Mouse (Mus musculus) midbrain, embryonic 13.5 days (tissue): ENCODE results near the gene Tsc1. TPM values are rescaled to one million over a fixed set of nuclear protein-coding genes. Genes with fewer than 3 reads are reported as not detected.

Experiments
- ATAC-seq: fragments of 200-750 bp; cut with Nextera tagmentation; 2 replicates; pipeline ENCODE4 v1.8.0; 2017; ENCODE audit warnings: mild to moderate bottlenecking, moderate TSS enrichment, moderate library complexity
- H3K27ac ChIP-seq: fragments of 300-500 bp; sonication (generic); 2 replicates; pipeline ENCODE4 v1.5.1; 2015; ENCODE audit warnings: inconsistent platforms, mild to moderate bottlenecking, moderate library complexity
- H3K27me3 ChIP-seq: fragments of 300-500 bp; sonication (generic); 2 replicates; pipeline ENCODE4 v1.6.1; 2015; ENCODE audit warnings: mild to moderate bottlenecking, inconsistent platforms
- H3K36me3 ChIP-seq: fragments of 300-500 bp; sonication (generic); 2 replicates; pipeline ENCODE4 v1.6.1; 2015; ENCODE audit warnings: mild to moderate bottlenecking, inconsistent platforms
- H3K4me1 ChIP-seq: fragments of 300-500 bp; sonication (generic); replicated peaks from 2 replicates; pipeline ENCODE4 v1.6.1; 2015; ENCODE audit warnings: inconsistent platforms
- H3K4me2 ChIP-seq: fragments of 300-500 bp; sonication (generic); replicated peaks from 2 replicates; pipeline ENCODE4 v1.6.1; 2015; ENCODE audit warnings: moderate library complexity, mild to moderate bottlenecking, inconsistent platforms
- H3K4me3 ChIP-seq: fragments of 300-500 bp; sonication (generic); replicated peaks from 2 replicates; pipeline ENCODE4 v1.5.1; 2015; ENCODE audit warnings: mild to moderate bottlenecking, inconsistent platforms
- H3K9ac ChIP-seq: fragments of 300-500 bp; sonication (generic); replicated peaks from 2 replicates; pipeline ENCODE4 v1.6.1; 2015; ENCODE audit warnings: mild to moderate bottlenecking, inconsistent platforms
- H3K9me3 ChIP-seq: fragments of 300-500 bp; sonication (generic); 2 replicates; pipeline ENCODE4 v1.6.1; 2016; ENCODE audit warnings: mild to moderate bottlenecking, inconsistent platforms
- WGBS: fragments of 180-500 bp; shearing (Covaris S2); methylation state at CpG from one replicate; pipeline ENCODE4 v1.1.7; 2015; 5-methylcytosine and 5-hydroxymethylcytosine counted together
- polyA plus RNA-seq: library from polyadenylated mRNA; unstranded; fragments of >200 nt; fragmentation: Nextera tagmentation; extraction: Ambion mirVana; gene quantifications from 2 replicates; pipeline ENCODE4 v1.2.1, GENCODE M21; 2015

The Tsc1 gene
- polyA plus RNA-seq, 1 experiment from 2014 or later, result 38.4 TPM

GRCm38 (mm10) chr2:28662891-28663290, 21.9 kb downstream of the Tsc1 start:
- Histone ChIP-seq H3K9me3 (no peaks in the 10 kb centered on the region), H3K4me2 (no peak overlapping the region), H3K27ac (no peak overlapping the region), H3K9ac (no peak overlapping the region), H3K4me1 (no peaks in the 10 kb centered on the region), H3K27me3 (no peaks in the 10 kb centered on the region), H3K36me3 (peaks cover 97% of the 10 kb centered on the region), H3K4me3 (no peak overlapping the region)
- WGBS, result 96% methylated on average over 3 of the region's 3 CpGs
- no peak for ATAC-seq

- Histone ChIP-seq H3K9ac (no peak overlapping the region), H3K27me3 (no peaks in the 10 kb centered on the region), H3K4me2 (no peak overlapping the region), H3K36me3 (peaks cover 96% of the 10 kb centered on the region), H3K27ac (no peak overlapping the region), H3K4me1 (no peaks in the 10 kb centered on the region), H3K9me3 (no peaks in the 10 kb centered on the region), H3K4me3 (no peak overlapping the region)
- WGBS, result 91% methylated on average over 3 of the region's 3 CpGs
- no peak for ATAC-seq
Measured at GRCm38 (mm10) chr2:28665818-28666217, 24.8 kb downstream of the Tsc1 start.

- 92% methylated on average over 2 of the region's 2 CpGs for WGBS
- no peak for ATAC-seq
Measured at GRCm38 (mm10) chr2:28671438-28671837, 30.4 kb downstream of the Tsc1 start.

GRCm38 (mm10) chr2:28676005-28676404, 35.0 kb downstream of the Tsc1 start:
- Histone ChIP-seq H3K9ac (no peak overlapping the region), H3K4me3 (no peak overlapping the region), H3K36me3 (peaks cover 97% of the 10 kb centered on the region), H3K4me1 (no peaks in the 10 kb centered on the region), H3K4me2 (no peak overlapping the region), H3K27me3 (no peaks in the 10 kb centered on the region), H3K9me3 (no peaks in the 10 kb centered on the region), H3K27ac (no peak overlapping the region)
- no peak for ATAC-seq
- 93% methylated on average over 8 of the region's 8 CpGs for WGBS

More at GRCm38 (mm10) chr2:28671438-28671837, 30.4 kb downstream of the Tsc1 start:
- H3K9me3 ChIP-seq, result no peaks in the 10 kb centered on the region
- no peak overlapping the region for H3K27ac ChIP-seq
- H3K9ac ChIP-seq, result no peak overlapping the region
- H3K4me3 ChIP-seq, result no peak overlapping the region
- H3K4me1 ChIP-seq, result no peaks in the 10 kb centered on the region
- no peaks in the 10 kb centered on the region for H3K27me3 ChIP-seq
- H3K4me2 ChIP-seq, result no peak overlapping the region
- peaks cover 97% of the 10 kb centered on the region for H3K36me3 ChIP-seq

GRCm38 (mm10) chr2:28680710-28681109, 39.7 kb downstream of the Tsc1 start:
- H3K4me2 ChIP-seq, result no peak overlapping the region
- 23% methylated on average over 4 of the region's 4 CpGs for WGBS
- peaks cover 99% of the 10 kb centered on the region for H3K36me3 ChIP-seq
- no peak overlapping the region for H3K27ac ChIP-seq
- ATAC-seq, result no peak
- H3K9me3 ChIP-seq, result no peaks in the 10 kb centered on the region
- no peak overlapping the region for H3K4me3 ChIP-seq
- H3K9ac ChIP-seq, result no peak overlapping the region
- no peaks in the 10 kb centered on the region for H3K27me3 ChIP-seq
- no peaks in the 10 kb centered on the region for H3K4me1 ChIP-seq

- no peaks in the 10 kb centered on the region for H3K27me3 ChIP-seq
- peaks cover 99% of the 10 kb centered on the region for H3K36me3 ChIP-seq
- no peak for ATAC-seq
- no peak overlapping the region for H3K27ac ChIP-seq
- no peak overlapping the region for H3K4me3 ChIP-seq
- H3K4me2 ChIP-seq, result no peak overlapping the region
- WGBS, result 92% methylated on average over 4 of the region's 4 CpGs
- no peak overlapping the region for H3K9ac ChIP-seq
- H3K9me3 ChIP-seq, result no peaks in the 10 kb centered on the region
- H3K4me1 ChIP-seq, result no peaks in the 10 kb centered on the region
Measured at GRCm38 (mm10) chr2:28681718-28682117, 40.7 kb downstream of the Tsc1 start.

GRCm38 (mm10) chr2:28685895-28686294, 44.9 kb downstream of the Tsc1 start:
- Histone ChIP-seq H3K4me1 (no peaks in the 10 kb centered on the region), H3K27ac (no peak overlapping the region), H3K36me3 (peaks cover 83% of the 10 kb centered on the region), H3K27me3 (no peaks in the 10 kb centered on the region), H3K9ac (no peak overlapping the region), H3K9me3 (no peaks in the 10 kb centered on the region), H3K4me2 (no peak overlapping the region), H3K4me3 (no peak overlapping the region)
- ATAC-seq, result no peak
- 92% methylated on average over 7 of the region's 7 CpGs for WGBS

GRCm38 (mm10) chr2:28688431-28688830, 47.4 kb downstream of the Tsc1 start:
- Histone ChIP-seq H3K36me3 (peaks cover 62% of the 10 kb centered on the region), H3K9me3 (no peaks in the 10 kb centered on the region), H3K27me3 (no peaks in the 10 kb centered on the region), H3K4me1 (no peaks in the 10 kb centered on the region), H3K4me2 (no peak overlapping the region), H3K4me3 (no peak overlapping the region), H3K9ac (no peak overlapping the region), H3K27ac (no peak overlapping the region)
- WGBS, result 33% methylated on average over 3 of the region's 3 CpGs
- ATAC-seq, result no peak

- Histone ChIP-seq H3K4me1 (peaks cover under 1% of the 10 kb centered on the region; the same call in 1 of the 2 replicates), H3K27ac (no peak overlapping the region), H3K4me3 (no peak overlapping the region), H3K27me3 (no peaks in the 10 kb centered on the region), H3K4me2 (no peak overlapping the region), H3K9me3 (no peaks in the 10 kb centered on the region), H3K36me3 (peaks cover 19% of the 10 kb centered on the region), H3K9ac (no peak overlapping the region)
- 70% methylated on average over 9 of the region's 9 CpGs for WGBS
- ATAC-seq, result no peak
Measured at GRCm38 (mm10) chr2:28692692-28693091, 51.7 kb downstream of the Tsc1 start.

- Histone ChIP-seq H3K36me3 (no peaks in the 10 kb centered on the region), H3K4me2 (no peak overlapping the region), H3K27me3 (peaks cover 12% of the 10 kb centered on the region; the same call in 1 of the 2 replicates), H3K9me3 (no peaks in the 10 kb centered on the region), H3K9ac (no peak overlapping the region), H3K4me3 (no peak overlapping the region), H3K27ac (no peak overlapping the region), H3K4me1 (peaks cover 32% of the 10 kb centered on the region)
- no peak for ATAC-seq
- 68% methylated on average over 5 of the region's 5 CpGs for WGBS
Measured at GRCm38 (mm10) chr2:28698566-28698965, 57.5 kb downstream of the Tsc1 start.

- H3K27ac ChIP-seq, result peak within 1 kb of the TSS; percentile 44; the same call in 1 of the 2 replicates
- peak within 1 kb of the TSS; percentile 92 for H3K4me2 ChIP-seq
- peak within 1 kb of the TSS; percentile 77 for H3K9ac ChIP-seq
- H3K36me3 ChIP-seq, result no peaks in the 10 kb centered on the region
- peak within 1 kb of the TSS; percentile 67 for H3K4me3 ChIP-seq
- peaks cover 12% of the 10 kb centered on the region; the same call in 1 of the 2 replicates for H3K27me3 ChIP-seq
- H3K9me3 ChIP-seq, result no peaks in the 10 kb centered on the region
- 2% methylated on average over 53 of the region's 53 CpGs for WGBS
- peaks cover 32% of the 10 kb centered on the region for H3K4me1 ChIP-seq
- ATAC-seq, result peak; percentile 89
Measured at GRCm38 (mm10) chr2:28699361-28700335, 58.6 kb downstream of the Tsc1 start, which contains the start of the genes Spaca9 and Ak8. Gene Spaca9, minus strand, starts transcription at chr2:28699727. Gene Ak8, plus strand, starts transcription at chr2:28700164.

- no peaks in the 10 kb centered on the region for H3K36me3 ChIP-seq
- H3K27ac ChIP-seq, result no peak overlapping the region
- ATAC-seq, result no peak
- 76% methylated on average over 8 of the region's 8 CpGs for WGBS
- H3K9ac ChIP-seq, result no peak overlapping the region
- H3K4me1 ChIP-seq, result peaks cover 32% of the 10 kb centered on the region
- no peaks in the 10 kb centered on the region for H3K9me3 ChIP-seq
- peaks cover 12% of the 10 kb centered on the region; the same call in 1 of the 2 replicates for H3K27me3 ChIP-seq
- no peak overlapping the region for H3K4me3 ChIP-seq
- no peak overlapping the region for H3K4me2 ChIP-seq
Measured at GRCm38 (mm10) chr2:28701646-28702262, 60.7 kb downstream of the Tsc1 start.
